Mouse (Mus musculus): Measurements from ENCODE around the gene Hid1.

GRCm38 (mm10) chr11:115403338-115404124 is 36.0 kb upstream of the Hid1 start, which contains the start of gene Mrpl58:
- TF ChIP-seq CTCF (IDR thresholded peaks at IDR 0.05; ENCODE audit: low read depth, low read length) (no peak), POLR2A (IDR thresholded peaks at IDR 0.05; ENCODE audit: borderline replicate concordance, low read depth, low read length) (no peak)
